Mouse (Mus musculus): ENCODE measurements around the gene Kbtbd2. TPM values are rescaled to one million over a fixed set of nuclear protein-coding genes. Genes with fewer than 3 reads are reported as not detected.

The Kbtbd2 gene
- polyA plus RNA-seq (2016; fragmentation: Nextera tagmentation; extraction: Ambion mirVana) = 42.1 and 44.6 TPM in 2 replicates

GRCm38 (mm10) chr6:56797311-56798151 is at the start of gene Kbtbd2:
Gene Kbtbd2, minus strand, starts transcription at chr6:56797813.
- H3K9ac ChIP-seq = peak within 1 kb of the TSS; percentile 93
- no peaks in the 10 kb centered on the region for H3K27me3 ChIP-seq
- under 1% methylated on average over 91 of the region's 98 CpGs for WGBS
- peak; percentile 95 for ATAC-seq (ENCODE audit: low FRiP score)
- H3K36me3 ChIP-seq (replicated peaks) = 0 out of 2 replicates have a peak, but pooled peaks cover 4% of the 10 kb centered on the region
- H3K4me1 ChIP-seq = peaks cover 18% of the 10 kb centered on the region
- no peaks in the 10 kb centered on the region for H3K9me3 ChIP-seq
- H3K4me2 ChIP-seq = peak within 1 kb of the TSS; percentile 68
- peak within 1 kb of the TSS; percentile 88 for H3K4me3 ChIP-seq (replicated peaks)
- peak within 1 kb of the TSS; percentile 100 for H3K27ac ChIP-seq

- no peak for ATAC-seq (ENCODE audit: low FRiP score)
- no peak overlapping the region for H3K4me2 ChIP-seq
Measured at GRCm38 (mm10) chr6:56844365-56844764, 46.8 kb upstream of the Kbtbd2 start.

DNA sequence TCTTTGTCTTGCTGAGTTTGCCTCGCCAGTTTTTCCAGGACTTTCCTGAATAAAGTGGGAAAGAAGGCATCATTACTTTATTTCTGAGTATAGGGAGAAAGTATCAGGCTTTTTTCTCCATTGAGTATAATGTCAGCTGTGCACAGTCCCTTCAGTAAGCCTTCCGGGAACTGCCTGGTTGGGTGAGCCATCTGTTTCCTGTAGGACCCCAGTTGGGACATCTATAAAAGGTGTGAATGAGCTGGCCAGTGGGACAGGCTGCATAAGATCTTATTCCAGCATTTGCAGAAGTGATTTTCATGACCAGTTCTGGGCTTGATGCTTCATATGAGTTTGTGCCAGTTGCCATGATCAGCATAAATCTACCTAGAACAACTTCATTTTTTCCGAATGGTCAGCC is 45.6 kb upstream of the Kbtbd2 start:
- Histone ChIP-seq H3K4me1 (no peaks in the 10 kb centered on the region), H3K4me3 (replicated peaks) (no peak overlapping the region), H3K27me3 (no peaks in the 10 kb centered on the region), H3K4me2 (no peak overlapping the region), H3K9me3 (no peaks in the 10 kb centered on the region), H3K36me3 (replicated peaks) (no peaks in the 10 kb centered on the region), H3K27ac (no peak overlapping the region), H3K9ac (no peak overlapping the region)
- 83% methylated on average over 3 of the region's 3 CpGs for WGBS
- ATAC-seq (ENCODE audit: low FRiP score) = no peak

More at GRCm38 (mm10) chr6:56844365-56844764, 46.8 kb upstream of the Kbtbd2 start:
- H3K9me3 ChIP-seq = no peaks in the 10 kb centered on the region
- H3K4me3 ChIP-seq (replicated peaks) = no peak overlapping the region
- H3K27ac ChIP-seq = no peak overlapping the region
- no peak overlapping the region for H3K9ac ChIP-seq
- H3K36me3 ChIP-seq (replicated peaks) = no peaks in the 10 kb centered on the region
- no peaks in the 10 kb centered on the region for H3K27me3 ChIP-seq
- 88% methylated on average over 2 of the region's 2 CpGs for WGBS
- no peaks in the 10 kb centered on the region for H3K4me1 ChIP-seq

GRCm38 (mm10) chr6:56837621-56838020 is 40.0 kb upstream of the Kbtbd2 start:
- Histone ChIP-seq H3K9me3 (no peaks in the 10 kb centered on the region), H3K36me3 (replicated peaks) (no peaks in the 10 kb centered on the region), H3K27ac (no peak overlapping the region), H3K4me3 (replicated peaks) (no peak overlapping the region), H3K9ac (no peak overlapping the region), H3K4me1 (no peaks in the 10 kb centered on the region), H3K27me3 (no peaks in the 10 kb centered on the region), H3K4me2 (no peak overlapping the region)
- ATAC-seq (ENCODE audit: low FRiP score) = no peak
- WGBS = 88% methylated on average over 3 of the region's 3 CpGs

DNA sequence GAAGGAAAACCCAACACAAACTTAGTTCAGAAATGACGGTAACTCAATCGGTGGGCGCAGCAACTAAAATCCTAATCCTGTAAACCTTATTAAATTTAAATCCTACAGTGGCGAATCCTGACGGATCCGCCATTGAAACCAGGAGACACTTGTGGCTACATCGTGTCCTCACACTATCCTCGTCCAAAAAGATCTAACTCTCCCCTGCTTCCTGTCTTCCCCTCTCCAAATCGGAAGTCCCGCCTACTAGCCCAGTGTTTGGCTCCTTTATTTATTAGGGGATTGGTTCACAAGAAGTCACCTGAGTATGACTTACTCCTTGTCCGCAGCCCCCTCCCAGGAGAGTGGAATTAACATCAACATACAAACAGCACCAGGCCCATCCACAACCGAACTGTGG is 39.6 kb upstream of the Kbtbd2 start:
- 95% methylated on average over 12 of the region's 12 CpGs for WGBS
- peaks cover 3% of the 10 kb centered on the region; the same call in 1 of the 2 replicates for H3K4me1 ChIP-seq
- no peak overlapping the region for H3K27ac ChIP-seq
- H3K9me3 ChIP-seq = no peaks in the 10 kb centered on the region
- no peak for ATAC-seq (ENCODE audit: low FRiP score)
- H3K4me2 ChIP-seq = no peak overlapping the region
- no peak overlapping the region for H3K9ac ChIP-seq
- no peak overlapping the region for H3K4me3 ChIP-seq (replicated peaks)
- no peaks in the 10 kb centered on the region for H3K36me3 ChIP-seq (replicated peaks)
- H3K27me3 ChIP-seq = peaks cover 4% of the 10 kb centered on the region; the same call in 1 of the 2 replicates

GRCm38 (mm10) chr6:56835532-56835931 is 37.9 kb upstream of the Kbtbd2 start:
- no peak overlapping the region for H3K9ac ChIP-seq
- no peaks in the 10 kb centered on the region for H3K9me3 ChIP-seq
- H3K4me1 ChIP-seq = peaks cover 3% of the 10 kb centered on the region; the same call in 1 of the 2 replicates
- no peak overlapping the region for H3K4me2 ChIP-seq
- ATAC-seq (ENCODE audit: low FRiP score) = no peak
- H3K4me3 ChIP-seq (replicated peaks) = no peak overlapping the region
- H3K36me3 ChIP-seq (replicated peaks) = no peaks in the 10 kb centered on the region
- 86% methylated on average over 10 of the region's 10 CpGs for WGBS
- H3K27ac ChIP-seq = no peak overlapping the region
- peaks cover 4% of the 10 kb centered on the region; the same call in 1 of the 2 replicates for H3K27me3 ChIP-seq

- no peaks in the 10 kb centered on the region for H3K9me3 ChIP-seq
- H3K27me3 ChIP-seq = peaks cover 4% of the 10 kb centered on the region; the same call in 1 of the 2 replicates
- H3K36me3 ChIP-seq (replicated peaks) = no peaks in the 10 kb centered on the region
- H3K27ac ChIP-seq = no peak overlapping the region
- no peak overlapping the region for H3K9ac ChIP-seq
- ATAC-seq (ENCODE audit: low FRiP score) = no peak
- H3K4me2 ChIP-seq = no peak overlapping the region
- H3K4me3 ChIP-seq (replicated peaks) = no peak overlapping the region
- peaks cover 3% of the 10 kb centered on the region; the same call in 1 of the 2 replicates for H3K4me1 ChIP-seq
- WGBS = 55% methylated on average over 5 of the region's 5 CpGs
Measured at GRCm38 (mm10) chr6:56834769-56835168, 37.2 kb upstream of the Kbtbd2 start.

DNA sequence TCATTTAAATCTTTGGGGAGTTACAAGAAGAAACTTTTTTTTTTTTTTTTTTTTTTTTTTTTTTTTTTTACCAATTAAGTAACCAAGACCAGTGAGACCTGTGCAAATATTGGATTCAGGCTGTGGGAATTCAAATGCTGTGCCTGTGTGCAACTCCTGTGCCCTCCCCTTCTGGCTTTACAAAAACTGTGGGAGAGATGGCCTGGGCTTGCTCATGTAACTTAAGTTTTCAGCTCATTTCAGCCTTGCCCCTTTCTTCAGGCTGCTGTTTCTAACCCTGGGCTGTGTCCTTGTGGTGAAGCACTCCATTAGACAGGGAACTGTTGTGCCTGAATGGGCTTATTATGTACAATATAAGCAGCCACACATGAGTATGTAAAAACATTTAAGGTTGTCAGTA is 35.2 kb upstream of the Kbtbd2 start:
- Histone ChIP-seq H3K9ac (no peak overlapping the region), H3K4me2 (peak overlapping the region; percentile 85), H3K36me3 (replicated peaks) (no peaks in the 10 kb centered on the region), H3K4me1 (peaks cover 3% of the 10 kb centered on the region; the same call in 1 of the 2 replicates), H3K27ac (no peak overlapping the region), H3K9me3 (no peaks in the 10 kb centered on the region), H3K4me3 (replicated peaks) (no peak overlapping the region; the same call in 1 of the 2 replicates), H3K27me3 (peaks cover 4% of the 10 kb centered on the region; the same call in 1 of the 2 replicates)
- ATAC-seq (ENCODE audit: low FRiP score) = no peak

DNA sequence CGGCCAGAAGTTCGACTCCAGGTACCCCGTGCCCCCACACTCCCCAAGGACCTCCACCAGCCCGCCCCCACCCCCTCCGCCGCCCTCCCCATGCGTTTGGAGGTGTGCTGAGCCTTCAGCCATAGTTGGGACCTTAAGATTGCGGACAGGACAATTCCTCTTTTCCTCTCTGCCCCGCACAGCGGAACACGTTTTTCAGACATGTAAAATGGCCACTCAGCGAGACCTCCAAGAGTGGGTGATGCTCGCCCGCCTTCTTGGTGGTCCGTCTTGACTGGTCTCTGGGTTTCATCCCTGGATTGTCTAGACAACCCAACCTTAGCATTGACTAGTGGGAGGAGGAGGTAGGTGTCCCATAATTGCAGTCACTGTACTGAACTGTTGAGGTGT is 34.8 kb upstream of the Kbtbd2 start:
- H3K9me3 ChIP-seq = no peaks in the 10 kb centered on the region
- H3K9ac ChIP-seq = peak overlapping the region; percentile 66
- WGBS = 2% methylated on average over 14 of the region's 15 CpGs
- H3K27me3 ChIP-seq = peaks cover 4% of the 10 kb centered on the region; the same call in 1 of the 2 replicates
- peak overlapping the region; percentile 70; the same call in 1 of the 2 replicates for H3K27ac ChIP-seq
- H3K4me3 ChIP-seq (replicated peaks) = peak overlapping the region; percentile 62
- H3K4me1 ChIP-seq = peaks cover 3% of the 10 kb centered on the region; the same call in 1 of the 2 replicates
- peak overlapping the region; percentile 85 for H3K4me2 ChIP-seq
- H3K36me3 ChIP-seq (replicated peaks) = no peaks in the 10 kb centered on the region
- peak; percentile 27 for ATAC-seq (ENCODE audit: low FRiP score)

- peaks cover 3% of the 10 kb centered on the region; the same call in 1 of the 2 replicates for H3K4me1 ChIP-seq
- under 1% methylated on average over 57 of the region's 58 CpGs for WGBS
- H3K36me3 ChIP-seq (replicated peaks) = no peaks in the 10 kb centered on the region
- H3K27me3 ChIP-seq = peaks cover 4% of the 10 kb centered on the region; the same call in 1 of the 2 replicates
- peak within 1 kb of the TSS; percentile 66 for H3K9ac ChIP-seq
- peak; percentile 94 for ATAC-seq (ENCODE audit: low FRiP score)
- no peaks in the 10 kb centered on the region for H3K9me3 ChIP-seq
- H3K4me2 ChIP-seq = peak within 1 kb of the TSS; percentile 85
- H3K4me3 ChIP-seq (replicated peaks) = peak within 1 kb of the TSS; percentile 62
- H3K27ac ChIP-seq = peak within 1 kb of the TSS; percentile 70
Measured at GRCm38 (mm10) chr6:56831697-56832406, 34.2 kb upstream of the Kbtbd2 start, which contains the start of gene Fkbp9. Gene Fkbp9, plus strand, starts transcription at chr6:56832059.

- 71% methylated on average over 3 of the region's 3 CpGs for WGBS
- H3K9ac ChIP-seq = no peak overlapping the region
- no peak overlapping the region for H3K4me3 ChIP-seq (replicated peaks)
- H3K4me1 ChIP-seq = no peaks in the 10 kb centered on the region
- no peaks in the 10 kb centered on the region for H3K9me3 ChIP-seq
- H3K27me3 ChIP-seq = no peaks in the 10 kb centered on the region
- H3K4me2 ChIP-seq = no peak overlapping the region
- no peak for ATAC-seq (ENCODE audit: low FRiP score)
- H3K27ac ChIP-seq = no peak overlapping the region
- H3K36me3 ChIP-seq (replicated peaks) = no peaks in the 10 kb centered on the region
Measured at GRCm38 (mm10) chr6:56825657-56826056, 28.0 kb upstream of the Kbtbd2 start.

DNA sequence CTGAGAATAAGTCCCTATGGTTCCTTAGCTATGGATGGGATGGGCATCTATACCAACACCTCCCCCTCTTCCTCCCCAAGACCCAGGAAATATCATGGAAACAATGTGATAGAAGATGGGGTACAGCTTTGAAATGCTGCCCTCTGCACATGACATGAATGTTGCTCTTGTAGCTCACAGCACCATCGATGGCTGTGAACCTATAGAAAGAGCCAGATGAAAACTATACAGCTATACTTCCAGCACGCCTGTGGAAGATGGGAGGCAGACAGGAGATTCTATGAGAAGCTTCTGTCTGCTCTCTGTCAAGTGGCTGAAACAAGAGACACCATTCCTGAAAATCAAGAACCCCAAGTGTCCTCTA is 21.5 kb upstream of the Kbtbd2 start:
- ATAC-seq (ENCODE audit: low FRiP score) = no peak

More for the DNA sequence above, 21.5 kb upstream of the Kbtbd2 start:
- H3K9me3 ChIP-seq = no peaks in the 10 kb centered on the region
- H3K4me3 ChIP-seq (replicated peaks) = no peak overlapping the region
- H3K4me2 ChIP-seq = no peak overlapping the region
- 89% methylated on average over 2 of the region's 2 CpGs for WGBS
- no peak overlapping the region for H3K9ac ChIP-seq
- H3K27me3 ChIP-seq = no peaks in the 10 kb centered on the region
- no peak overlapping the region for H3K27ac ChIP-seq
- no peaks in the 10 kb centered on the region for H3K36me3 ChIP-seq (replicated peaks)
- no peaks in the 10 kb centered on the region for H3K4me1 ChIP-seq
